Mouse (Mus musculus) limb, embryonic 11.5 days (tissue): ENCODE data around the gene Diexf. TPM values are rescaled to one million over a fixed set of nuclear protein-coding genes. Genes with fewer than 3 reads are reported as not detected.
A peak's percentile ranks its signal among the peaks of the same experiment; 100 is the strongest.

ENCODE experiments used
- ATAC-seq: fragments of 200-750 bp; cut with Nextera tagmentation; 2 replicates; pipeline ENCODE4 v1.8.0; 2017; ENCODE audit warnings: low read depth; ENCODE audit not compliant: insufficient number of reproducible peaks, low FRiP score, low TSS enrichment
- DNase-seq: peaks from one replicate; pipeline ENCODE4 v3.0.0-alpha.2; 2015; ENCODE audit warnings: low spot score
- H3K27ac ChIP-seq: fragments of 300-500 bp; sonication (generic); replicated peaks from 2 replicates; pipeline ENCODE4 v1.5.1; 2014; ENCODE audit warnings: low read depth, mild to moderate bottlenecking, low read length
- H3K27me3 ChIP-seq: fragments of 300-500 bp; sonication (generic); 2 replicates; pipeline ENCODE4 v1.6.1; 2014; ENCODE audit warnings: mild to moderate bottlenecking, low read length, mixed read lengths; ENCODE audit not compliant: control insufficient read depth, insufficient read depth
- H3K36me3 ChIP-seq: fragments of 300-500 bp; sonication (generic); 2 replicates; pipeline ENCODE4 v1.6.1; 2014; ENCODE audit warnings: mild to moderate bottlenecking, low read length, moderate library complexity, mixed read lengths; ENCODE audit not compliant: control insufficient read depth, insufficient read depth
- H3K4me1 ChIP-seq: fragments of 300-500 bp; sonication (generic); 2 replicates; pipeline ENCODE4 v1.6.1; 2014; ENCODE audit warnings: low read length, mixed read lengths; ENCODE audit not compliant: control insufficient read depth, insufficient read depth
- H3K4me2 ChIP-seq: fragments of 300-500 bp; sonication (generic); 2 replicates; pipeline ENCODE4 v1.6.1; 2014; ENCODE audit warnings: low read depth, mild to moderate bottlenecking, moderate library complexity; ENCODE audit not compliant: severe bottlenecking
- H3K4me3 ChIP-seq: fragments of 300-500 bp; sonication (generic); 2 replicates; pipeline ENCODE4 v1.5.1; 2014; ENCODE audit warnings: low read depth, low read length
- H3K9ac ChIP-seq: fragments of 300-500 bp; sonication (generic); 2 replicates; pipeline ENCODE4 v1.6.1; 2014; ENCODE audit warnings: mild to moderate bottlenecking, low read length
- H3K9me3 ChIP-seq: fragments of 300-500 bp; sonication (generic); 2 replicates; pipeline ENCODE4 v1.6.1; 2016; ENCODE audit warnings: low read length; ENCODE audit not compliant: control insufficient read depth
- WGBS: fragments of 180-500 bp; shearing (Covaris S2); extraction: QIAGEN DNeasy Blood & Tissue Kit; methylation state at CpG from one replicate; pipeline ENCODE4 v1.1.7; 2014; 5-methylcytosine and 5-hydroxymethylcytosine counted together
- polyA plus RNA-seq: library from polyadenylated mRNA; unstranded; fragments of >200 nt; fragmentation: Nextera tagmentation; extraction: Ambion mirVana; gene quantifications from 2 replicates; pipeline ENCODE4 v1.2.1, GENCODE M21; 2014

Diexf gene
- polyA plus RNA-seq, 1 experiment from 2014 or later = 12.2 TPM

DNA sequence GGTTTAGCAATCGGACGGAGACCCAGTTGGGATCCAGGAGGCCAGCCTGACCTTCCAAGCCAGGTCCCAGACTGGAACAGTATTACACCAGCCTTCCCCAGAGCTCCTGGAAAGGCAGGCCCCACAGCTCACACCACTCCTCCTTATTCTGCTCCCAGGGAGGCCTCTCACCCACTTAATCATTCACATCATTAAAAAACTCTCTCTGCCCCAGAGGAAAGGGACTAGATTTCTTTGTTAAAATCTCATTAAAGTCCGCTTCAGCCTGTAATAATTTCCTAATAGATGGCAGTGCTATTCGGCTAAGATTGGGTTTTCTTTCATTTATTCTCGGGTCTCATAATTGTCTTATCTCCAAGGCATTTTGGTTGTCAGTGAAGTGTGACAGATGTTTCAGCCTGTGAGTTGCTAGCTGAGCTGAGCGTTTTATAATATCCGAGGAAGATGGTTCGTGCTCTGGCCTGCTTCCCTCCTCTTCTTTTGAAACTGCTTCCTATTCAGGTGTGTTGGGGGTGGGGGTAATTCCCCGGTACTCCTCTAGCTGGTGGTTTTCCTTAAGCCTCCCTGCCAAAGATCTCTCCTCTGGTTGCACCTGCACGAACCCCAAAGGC lies 47.7 kb downstream of the Diexf start:
- no peak overlapping the region for H3K4me3 ChIP-seq
- H3K4me2 ChIP-seq = no peak overlapping the region
- no peaks in the 10 kb centered on the region for H3K36me3 ChIP-seq
- no peak for ATAC-seq
- no peak overlapping the region for H3K9ac ChIP-seq
- no peaks in the 10 kb centered on the region for H3K27me3 ChIP-seq
- H3K4me1 ChIP-seq = peaks cover 6% of the 10 kb centered on the region
- no peak for DNase-seq
- H3K9me3 ChIP-seq = no peaks in the 10 kb centered on the region
- H3K27ac ChIP-seq = no peak overlapping the region
- 24% methylated on average over 10 of the region's 10 CpGs for WGBS

DNA sequence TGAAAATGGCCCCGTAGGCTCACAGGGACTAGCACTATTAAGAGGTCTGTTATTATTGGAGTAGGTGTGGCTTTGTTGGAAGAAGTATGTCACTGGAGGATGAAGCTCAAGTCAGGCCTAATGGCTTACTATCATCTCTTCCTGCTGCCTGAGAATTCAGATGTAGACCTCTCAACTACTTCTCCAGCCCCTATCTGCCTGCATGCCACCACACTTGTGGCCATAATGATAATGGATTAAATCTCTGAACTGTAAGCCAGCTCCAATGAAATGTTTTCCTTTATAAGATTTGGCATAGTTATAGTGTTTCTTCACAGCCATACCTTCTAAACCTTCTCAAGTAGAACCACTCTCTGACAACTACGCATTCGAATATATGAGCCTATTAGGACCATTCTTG lies 67.5 kb downstream of the Diexf start:
- H3K36me3 ChIP-seq = no peaks in the 10 kb centered on the region
- no peak overlapping the region for H3K9ac ChIP-seq
- H3K9me3 ChIP-seq = no peaks in the 10 kb centered on the region
- DNase-seq (no peak), ATAC-seq (no peak)
- H3K27me3 ChIP-seq = no peaks in the 10 kb centered on the region
- H3K4me3 ChIP-seq = no peak overlapping the region
- no peak overlapping the region for H3K4me2 ChIP-seq
- no peak overlapping the region for H3K27ac ChIP-seq
- H3K4me1 ChIP-seq = no peaks in the 10 kb centered on the region
- 96% methylated on average over 3 of the region's 3 CpGs for WGBS

DNA sequence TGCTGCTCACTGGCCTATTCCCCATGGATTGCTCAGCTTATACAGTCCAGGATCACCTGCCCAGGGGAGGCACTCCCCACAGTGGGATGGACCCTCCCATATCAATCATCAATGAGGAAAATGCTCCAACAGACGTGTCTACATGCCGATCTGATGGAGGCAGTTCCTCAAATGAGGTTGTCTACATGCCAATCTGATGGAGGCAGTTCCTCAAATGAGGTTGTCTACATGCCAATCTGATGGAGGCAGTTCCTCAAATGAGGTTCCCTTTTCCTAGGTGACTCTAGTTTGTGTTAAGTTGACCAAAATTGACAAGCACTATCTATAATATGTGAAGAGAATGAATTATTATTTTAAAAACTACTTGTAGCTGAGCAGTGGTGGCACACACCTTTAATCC lies 69.9 kb downstream of the Diexf start:
- no peaks in the 10 kb centered on the region for H3K9me3 ChIP-seq
- no peaks in the 10 kb centered on the region for H3K4me1 ChIP-seq
- 82% methylated on average over 2 of the region's 2 CpGs for WGBS
- no peak overlapping the region for H3K4me2 ChIP-seq
- no peak overlapping the region for H3K4me3 ChIP-seq
- no peaks in the 10 kb centered on the region for H3K36me3 ChIP-seq
- no peaks in the 10 kb centered on the region for H3K27me3 ChIP-seq
- ATAC-seq (no peak), DNase-seq (no peak)
- no peak overlapping the region for H3K27ac ChIP-seq
- H3K9ac ChIP-seq = no peak overlapping the region

DNA sequence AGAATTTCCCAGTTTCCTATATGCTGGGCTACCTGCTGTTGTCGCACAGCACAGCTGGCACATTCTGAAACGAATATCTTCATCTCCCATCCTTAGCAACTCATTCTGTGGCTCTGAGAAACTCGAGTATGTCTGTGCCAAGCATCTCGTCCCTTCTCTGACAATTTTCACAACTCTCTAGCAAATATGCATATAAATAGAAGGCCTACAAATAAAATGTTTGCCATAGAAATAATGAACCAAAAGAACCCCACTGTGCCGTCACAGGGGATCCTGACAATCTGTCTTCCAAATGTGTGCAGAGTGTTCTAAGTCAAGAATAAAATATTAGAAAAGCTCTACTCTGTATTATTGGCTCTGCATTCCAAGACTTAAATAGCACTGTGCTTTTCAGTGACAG lies 70.5 kb downstream of the Diexf start:
- Histone ChIP-seq H3K9ac (no peak overlapping the region), H3K27ac (no peak overlapping the region), H3K9me3 (no peaks in the 10 kb centered on the region), H3K4me2 (no peak overlapping the region), H3K27me3 (no peaks in the 10 kb centered on the region), H3K4me1 (no peaks in the 10 kb centered on the region), H3K36me3 (no peaks in the 10 kb centered on the region), H3K4me3 (no peak overlapping the region)
- ATAC-seq = no peak
- DNase-seq = no peak
- WGBS = 81% methylated on average over 5 of the region's 5 CpGs

DNA sequence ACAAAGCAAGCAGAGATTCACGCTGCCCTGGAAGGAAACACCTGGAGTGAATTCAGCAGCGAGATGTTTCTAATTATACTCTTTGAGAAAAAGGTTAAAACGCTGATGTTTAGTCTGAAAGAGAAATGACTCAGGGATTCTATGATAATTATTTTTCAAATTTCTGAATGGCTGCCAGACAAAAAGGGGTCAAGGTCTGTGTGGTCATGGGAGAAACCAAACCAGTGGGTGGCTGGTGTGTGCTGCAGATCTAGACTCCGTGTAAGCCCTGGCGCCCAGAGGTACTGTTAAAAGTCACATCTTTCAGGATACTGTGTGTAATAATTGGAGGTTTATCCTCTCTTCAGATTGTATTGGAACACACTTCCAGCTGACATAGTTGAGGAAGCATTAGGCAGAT lies 75.7 kb downstream of the Diexf start:
- H3K9ac ChIP-seq = no peak overlapping the region
- no peaks in the 10 kb centered on the region for H3K9me3 ChIP-seq
- DNase-seq (peak; percentile 17), ATAC-seq (no peak)
- WGBS = 52% methylated on average over 5 of the region's 5 CpGs
- no peaks in the 10 kb centered on the region for H3K4me1 ChIP-seq
- no peak overlapping the region for H3K4me2 ChIP-seq
- H3K36me3 ChIP-seq = no peaks in the 10 kb centered on the region
- H3K27me3 ChIP-seq = no peaks in the 10 kb centered on the region
- no peak overlapping the region for H3K27ac ChIP-seq
- no peak overlapping the region for H3K4me3 ChIP-seq

DNA sequence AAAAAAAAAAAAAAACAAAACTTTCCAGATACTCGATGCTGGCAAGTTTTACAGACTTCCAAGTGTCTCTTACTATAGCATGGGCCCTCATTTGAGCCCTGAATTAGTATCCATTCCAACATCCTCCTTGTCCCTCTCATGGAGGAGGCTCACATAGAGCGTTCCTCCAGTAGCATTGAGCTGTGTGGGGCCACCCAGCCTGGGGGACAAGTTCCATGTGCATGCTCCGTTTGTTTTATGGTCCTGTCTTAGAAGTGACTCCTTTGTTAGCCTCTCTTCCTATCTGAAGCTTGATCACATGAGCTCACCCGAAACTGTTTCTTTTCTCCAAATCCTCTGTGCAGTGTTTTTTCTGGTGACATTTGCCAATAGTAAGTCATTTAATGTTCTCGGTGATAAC lies 77.0 kb downstream of the Diexf start:
- H3K9ac ChIP-seq = no peak overlapping the region
- 66% methylated on average over 5 of the region's 5 CpGs for WGBS
- H3K27ac ChIP-seq = no peak overlapping the region
- DNase-seq = no peak
- H3K4me1 ChIP-seq = no peaks in the 10 kb centered on the region
- no peak overlapping the region for H3K4me3 ChIP-seq
- no peaks in the 10 kb centered on the region for H3K27me3 ChIP-seq
- H3K4me2 ChIP-seq = no peak overlapping the region
- H3K9me3 ChIP-seq = no peaks in the 10 kb centered on the region
- ATAC-seq = no peak
- H3K36me3 ChIP-seq = no peaks in the 10 kb centered on the region

DNA sequence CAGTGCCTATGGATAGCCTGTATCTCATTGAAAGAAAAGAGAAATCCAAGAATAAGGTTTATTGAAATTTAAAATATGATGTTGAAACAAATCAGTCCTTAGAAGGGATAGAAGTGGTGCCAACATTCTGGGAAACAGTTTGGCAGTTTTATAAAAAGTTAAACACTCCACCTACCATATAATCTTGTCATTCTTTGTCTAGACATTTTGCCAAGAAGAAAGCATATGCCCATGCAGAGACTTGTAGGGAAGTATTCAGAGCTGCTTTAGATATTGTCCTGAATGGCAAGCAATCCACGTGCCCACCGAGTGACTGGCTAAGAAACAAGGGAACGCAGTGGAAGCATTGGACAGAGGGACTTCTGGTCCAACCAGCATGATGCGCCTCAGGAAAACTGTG lies 82.5 kb downstream of the Diexf start:
- Histone ChIP-seq H3K36me3 (no peaks in the 10 kb centered on the region), H3K27ac (no peak overlapping the region), H3K9me3 (no peaks in the 10 kb centered on the region), H3K4me1 (no peaks in the 10 kb centered on the region), H3K4me3 (no peak overlapping the region), H3K9ac (no peak overlapping the region), H3K4me2 (no peak overlapping the region), H3K27me3 (no peaks in the 10 kb centered on the region)
- ATAC-seq (no peak), DNase-seq (no peak)
- WGBS = 88% methylated on average over 4 of the region's 4 CpGs

DNA sequence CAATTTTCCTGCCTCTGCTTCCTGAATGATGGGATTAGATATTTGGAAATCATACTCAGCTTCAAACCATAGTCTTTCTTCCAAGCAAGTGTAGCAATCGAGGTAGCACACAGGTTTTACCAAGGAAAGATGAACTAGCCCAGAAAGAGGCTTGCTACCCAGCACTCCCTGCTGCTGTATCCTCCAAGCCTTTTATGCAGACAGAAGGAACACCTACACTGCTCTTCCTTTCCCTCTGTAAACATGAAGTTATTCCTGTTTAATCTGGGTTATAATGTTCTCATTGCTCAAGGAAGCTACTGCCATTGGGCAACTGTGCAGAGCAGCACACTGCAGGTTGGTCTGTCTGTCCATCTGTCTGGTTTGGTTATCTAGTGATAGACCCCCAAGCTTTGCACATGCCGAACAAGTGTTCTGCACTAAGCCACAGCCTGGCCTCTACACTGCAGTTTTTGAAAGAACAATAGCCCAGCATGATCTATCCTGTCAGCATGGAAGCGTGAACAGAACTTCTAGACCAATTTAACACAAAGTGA lies 87.2 kb downstream of the Diexf start:
- DNase-seq (no peak), ATAC-seq (no peak)
- no peak overlapping the region for H3K27ac ChIP-seq

More for the DNA sequence above, 87.2 kb downstream of the Diexf start:
- Histone ChIP-seq H3K4me2 (no peak overlapping the region), H3K9me3 (no peaks in the 10 kb centered on the region), H3K27me3 (no peaks in the 10 kb centered on the region), H3K4me3 (no peak overlapping the region), H3K9ac (no peak overlapping the region), H3K4me1 (no peaks in the 10 kb centered on the region), H3K36me3 (no peaks in the 10 kb centered on the region)
- WGBS = 73% methylated on average over 3 of the region's 3 CpGs
